Mouse (Mus musculus) embryonic fibroblast, embryonic 13.5 days (primary cell): ENCODE results near the gene Rnf144b. TPM values are rescaled to one million over a fixed set of nuclear protein-coding genes. Genes with fewer than 3 reads are reported as not detected.

Experiments used
- H3K27ac ChIP-seq: 2 replicates; pipeline ENCODE4 v1.5.1; 2012; ENCODE audit warnings: low read length, control low read depth, inconsistent platforms; ENCODE audit not compliant: insufficient read depth
- H3K4me1 ChIP-seq: 2 replicates; pipeline ENCODE4 v1.6.1; 2011; ENCODE audit warnings: low read length; ENCODE audit not compliant: control insufficient read depth, insufficient read depth
- H3K4me3 ChIP-seq: 2 replicates; pipeline ENCODE4 v1.5.1; 2011; ENCODE audit warnings: mild to moderate bottlenecking, control low read depth, low read length; ENCODE audit not compliant: insufficient read depth
- CTCF ChIP-seq: IDR thresholded peaks from 2 replicates; pipeline ENCODE4 v1.5.1; 2011; ENCODE audit warnings: mild to moderate bottlenecking, control low read depth, low read length, moderate library complexity, borderline replicate concordance; ENCODE audit not compliant: insufficient read depth
- POLR2A ChIP-seq: IDR thresholded peaks from 2 replicates; pipeline ENCODE4 v1.6.1; 2011; ENCODE audit warnings: low read depth, mild to moderate bottlenecking, control low read depth, low read length, moderate library complexity
- polyA plus RNA-seq: library from polyadenylated mRNA; stranded (reverse); fragments of >200 nt; gene quantifications from 2 replicates; pipeline ENCODE4 v1.2.4, GENCODE M21; 2011; ENCODE audit warnings: low read depth; ENCODE audit not compliant: missing spikeins, insufficient read length

Rnf144b gene
- polyA plus RNA-seq, 1 experiment = 1.5 TPM

GRCm38 (mm10) chr13:47225324-47225697 is 102.9 kb downstream of the Rnf144b start:
- Histone ChIP-seq H3K4me3 (no peak overlapping the region), H3K27ac (no peak overlapping the region), H3K4me1 (peaks cover 3% of the 10 kb centered on the region; the same call in 1 of the 2 replicates)
- TF ChIP-seq CTCF = no peak
- no peak for TF ChIP-seq POLR2A

- Histone ChIP-seq H3K27ac (no peak overlapping the region), H3K4me1 (no peaks in the 10 kb centered on the region), H3K4me3 (no peak overlapping the region)
- TF ChIP-seq POLR2A = no peak
- TF ChIP-seq CTCF = no peak
Measured at GRCm38 (mm10) chr13:47225802-47226201, 103.3 kb downstream of the Rnf144b start.

DNA sequence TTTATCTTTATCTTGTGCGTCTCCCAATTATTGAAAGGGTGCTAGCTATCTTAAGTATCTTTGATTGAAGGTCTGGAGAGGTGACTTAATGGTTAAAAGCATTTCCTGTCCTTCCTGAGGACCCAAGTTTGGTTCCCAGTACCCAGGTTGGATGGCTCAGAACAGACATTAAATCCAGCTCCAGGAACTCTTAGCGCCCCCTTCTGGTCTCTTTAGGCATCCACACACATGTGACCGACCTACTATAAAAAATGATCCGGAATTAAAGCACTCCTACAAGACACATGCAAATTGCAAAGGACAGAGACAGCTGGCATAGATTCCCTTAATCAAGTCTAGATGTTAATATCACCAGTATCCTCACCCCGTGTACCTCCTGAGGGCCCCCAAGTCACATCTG is 104.1 kb downstream of the Rnf144b start:
- TF ChIP-seq CTCF (no peak), POLR2A (no peak)
- H3K4me3 ChIP-seq = no peak overlapping the region

GRCm38 (mm10) chr13:47228201-47228600 is 105.7 kb downstream of the Rnf144b start:
- Histone ChIP-seq H3K4me3 (no peak overlapping the region), H3K27ac (no peak overlapping the region), H3K4me1 (no peaks in the 10 kb centered on the region)
- no peak for TF ChIP-seq CTCF
- TF ChIP-seq POLR2A = no peak

More for the DNA sequence above, 104.1 kb downstream of the Rnf144b start:
- Histone ChIP-seq H3K27ac (no peak overlapping the region), H3K4me1 (no peaks in the 10 kb centered on the region)

DNA sequence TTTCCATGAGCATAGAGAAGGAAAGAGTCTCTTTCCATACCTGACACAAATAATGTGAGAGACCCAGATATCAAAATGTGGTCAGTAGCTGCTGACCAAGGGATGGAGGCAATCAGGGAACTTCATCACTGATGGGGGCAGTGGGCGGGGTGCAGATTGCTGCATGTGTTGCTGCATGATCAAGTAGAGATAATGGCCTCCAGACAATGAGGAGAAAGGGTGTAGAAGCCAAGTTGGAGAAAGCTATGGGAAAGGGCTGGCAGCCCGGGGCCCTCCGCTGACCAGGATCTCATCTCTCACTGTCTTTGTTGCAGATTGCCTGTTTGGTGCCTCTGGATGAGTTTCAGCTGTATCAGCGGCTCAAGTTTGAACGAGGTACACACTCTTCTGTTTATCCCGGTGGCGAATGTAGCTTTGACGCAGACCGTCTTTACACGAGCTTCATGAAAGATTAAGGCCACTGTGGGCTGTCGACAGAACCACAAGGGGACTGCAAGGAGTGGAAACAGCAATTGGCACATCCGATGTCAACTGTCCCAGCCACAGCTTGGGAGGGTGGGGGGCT is 106.3 kb downstream of the Rnf144b start:
- Histone ChIP-seq H3K27ac (no peak overlapping the region), H3K4me1 (no peaks in the 10 kb centered on the region), H3K4me3 (no peak overlapping the region)
- no peak for TF ChIP-seq POLR2A
- TF ChIP-seq CTCF = no peak

DNA sequence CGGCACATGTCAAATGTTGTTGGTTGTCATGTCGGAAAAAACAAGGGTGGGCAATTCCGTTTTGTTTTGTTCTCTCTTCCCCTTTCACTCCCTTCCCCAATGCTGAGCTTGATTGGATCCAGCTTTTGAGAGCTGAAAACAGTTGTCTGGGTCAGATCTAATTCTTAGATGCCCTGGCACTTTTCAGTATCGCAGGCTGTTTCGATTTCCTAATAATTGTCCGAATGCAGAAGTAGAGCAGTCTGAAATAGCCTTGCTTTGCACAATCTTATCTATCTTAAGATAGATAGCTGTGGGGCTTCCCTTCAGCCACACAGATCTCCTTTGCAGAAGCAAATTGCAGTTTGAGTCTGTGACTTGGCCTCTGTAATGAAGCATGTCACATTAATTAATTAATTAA is 109.7 kb downstream of the Rnf144b start:
- TF ChIP-seq CTCF (no peak), POLR2A (no peak)
- no peak overlapping the region for H3K27ac ChIP-seq
- no peaks in the 10 kb centered on the region for H3K4me1 ChIP-seq
- no peak overlapping the region for H3K4me3 ChIP-seq

DNA sequence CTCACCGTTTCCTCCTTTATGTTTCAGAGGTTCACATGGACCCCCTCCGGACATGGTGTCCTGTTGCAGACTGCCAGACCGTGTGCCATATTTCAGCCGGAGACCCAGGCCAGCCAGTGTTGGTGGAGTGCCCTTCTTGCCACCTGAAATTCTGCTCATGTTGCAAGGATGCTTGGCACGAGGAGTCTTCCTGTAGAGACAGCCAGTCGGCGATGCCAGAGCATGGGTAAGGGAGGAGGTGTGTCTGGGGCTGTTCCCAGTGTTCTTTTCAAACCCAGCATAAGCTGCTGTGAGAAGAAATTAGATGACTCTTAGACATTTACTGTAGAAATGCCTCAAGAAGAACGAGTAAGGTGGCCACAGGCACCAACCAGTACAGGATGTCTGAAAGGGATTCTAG is 114.9 kb downstream of the Rnf144b start:
- Histone ChIP-seq H3K4me1 (no peaks in the 10 kb centered on the region), H3K27ac (no peak overlapping the region), H3K4me3 (no peak overlapping the region)
- TF ChIP-seq CTCF (no peak), POLR2A (no peak)

DNA sequence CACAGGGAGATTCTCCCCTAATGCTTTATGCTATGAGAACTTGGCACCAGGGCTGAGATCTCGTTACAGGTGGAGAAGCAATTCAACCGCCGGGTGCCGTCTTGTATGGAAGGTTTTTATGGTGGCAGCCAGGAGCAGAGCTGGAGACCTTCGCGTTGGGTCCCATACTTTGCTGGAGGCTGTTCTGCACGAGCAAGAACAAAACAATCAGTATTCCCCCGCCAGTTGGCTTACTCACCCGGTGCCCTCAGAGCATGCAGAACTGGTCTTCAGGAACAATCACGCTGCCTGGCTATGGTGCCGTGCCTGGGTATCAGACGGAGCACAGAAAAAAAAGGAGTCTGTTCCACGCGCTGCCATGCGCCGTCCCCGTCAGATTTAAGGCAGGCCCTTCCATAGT is 115.7 kb downstream of the Rnf144b start:
- no peak overlapping the region for H3K27ac ChIP-seq
- no peak for TF ChIP-seq CTCF
- no peak for TF ChIP-seq POLR2A
- H3K4me3 ChIP-seq = no peak overlapping the region
- no peaks in the 10 kb centered on the region for H3K4me1 ChIP-seq

DNA sequence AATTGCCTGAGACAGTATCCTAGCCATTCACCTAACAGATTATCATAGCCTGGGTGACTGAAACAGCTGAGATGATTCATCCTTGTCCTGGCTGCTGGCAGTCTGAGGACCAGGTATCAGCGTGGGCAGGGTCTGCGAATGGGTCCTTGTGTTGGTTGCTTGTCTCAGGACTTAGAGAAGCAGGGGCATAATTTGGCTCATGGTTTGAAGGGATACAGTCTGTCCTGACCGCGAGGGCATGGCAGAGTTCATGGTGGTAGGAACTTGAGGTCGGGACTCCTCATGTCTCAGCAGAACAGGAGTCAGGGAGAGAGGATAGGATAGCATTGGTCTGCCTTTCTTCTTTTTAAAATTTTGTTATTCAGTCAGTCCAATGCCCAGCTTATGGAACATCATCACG is 121.1 kb downstream of the Rnf144b start:
- Histone ChIP-seq H3K27ac (no peak overlapping the region), H3K4me1 (no peaks in the 10 kb centered on the region), H3K4me3 (no peak overlapping the region)
- no peak for TF ChIP-seq POLR2A
- no peak for TF ChIP-seq CTCF

DNA sequence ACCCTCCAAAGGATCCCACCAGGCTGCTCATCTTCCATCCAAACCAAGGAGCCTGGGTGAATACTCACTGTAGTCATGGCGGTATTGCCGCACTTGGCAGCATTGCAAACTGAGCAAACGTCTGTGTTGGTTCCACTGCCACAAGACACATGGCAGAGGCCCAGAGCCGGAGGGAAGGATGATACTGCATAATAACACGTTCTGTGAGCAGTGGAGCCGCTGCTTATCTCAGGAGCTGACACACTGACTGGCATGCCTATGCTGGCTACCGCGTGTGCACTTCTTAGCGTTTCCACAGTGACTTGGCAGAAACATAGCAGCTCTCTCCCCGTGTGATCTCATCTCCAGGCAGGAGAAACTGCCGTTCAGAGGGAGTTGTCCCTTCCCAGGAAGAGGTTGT is 122.3 kb downstream of the Rnf144b start:
- TF ChIP-seq CTCF (no peak), POLR2A (no peak)
- no peak overlapping the region for H3K4me3 ChIP-seq
- H3K4me1 ChIP-seq = no peaks in the 10 kb centered on the region
- H3K27ac ChIP-seq = no peak overlapping the region

DNA sequence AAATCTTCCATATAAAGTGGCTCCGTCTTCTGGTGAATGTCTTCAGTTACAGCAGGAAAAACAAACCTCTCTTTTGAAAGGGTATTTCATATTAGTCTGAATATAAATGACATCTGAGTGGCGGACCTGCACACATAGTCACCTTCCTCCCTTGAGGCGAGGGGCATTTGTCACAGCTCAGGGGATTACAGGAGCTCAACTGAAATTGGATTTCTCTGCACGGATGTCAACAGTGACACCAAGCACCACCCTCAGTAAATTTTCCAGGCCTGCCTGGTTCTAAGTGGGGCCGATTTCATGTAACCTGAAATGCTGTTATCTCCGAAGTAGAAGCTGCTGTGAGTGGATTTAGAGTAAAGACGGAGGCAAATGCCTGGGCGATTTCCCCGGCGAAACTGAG is 124.0 kb downstream of the Rnf144b start:
- H3K4me1 ChIP-seq = no peaks in the 10 kb centered on the region
- no peak for TF ChIP-seq POLR2A
- TF ChIP-seq CTCF = no peak
- no peak overlapping the region for H3K27ac ChIP-seq
- no peak overlapping the region for H3K4me3 ChIP-seq
